Mouse (Mus musculus) E14TG2a.4 (cell line): ENCODE measurements around the gene Bsg.
A peak's percentile ranks its signal among the peaks of the same experiment; 100 is the strongest.

Experiments
- H3K27me3 ChIP-seq: 2 replicates; pipeline ENCODE4 v1.6.1; 2014; ENCODE audit warnings: low read length, control low read depth; ENCODE audit not compliant: insufficient read depth
- H3K36me3 ChIP-seq: 2 replicates; pipeline ENCODE4 v1.6.1; 2014; ENCODE audit warnings: low read length, control low read depth; ENCODE audit not compliant: insufficient read depth
- H3K4me1 ChIP-seq: replicated peaks from 2 replicates; pipeline ENCODE4 v1.6.1; 2014; ENCODE audit warnings: low read depth, low read length, control low read depth
- H3K4me3 ChIP-seq: replicated peaks from 2 replicates; pipeline ENCODE4 v1.5.1; 2014; ENCODE audit warnings: mild to moderate bottlenecking, low read length
- H3K9me3 ChIP-seq: 2 replicates; pipeline ENCODE4 v1.6.1; 2014; ENCODE audit warnings: low read length, control low read depth
- CTCF ChIP-seq: conservative IDR thresholded peaks from 2 replicates; pipeline ENCODE4 v1.5.1; 2014; ENCODE audit warnings: low read length
- NANOG ChIP-seq: IDR thresholded peaks from 2 replicates; pipeline ENCODE4 v1.6.1; 2014; ENCODE audit warnings: borderline replicate concordance, low read length, mixed read lengths
- POU5F1 ChIP-seq: IDR thresholded peaks from 2 replicates; pipeline ENCODE4 v1.6.1; 2014; ENCODE audit warnings: low read length, borderline replicate concordance

Gene Bsg

DNA sequence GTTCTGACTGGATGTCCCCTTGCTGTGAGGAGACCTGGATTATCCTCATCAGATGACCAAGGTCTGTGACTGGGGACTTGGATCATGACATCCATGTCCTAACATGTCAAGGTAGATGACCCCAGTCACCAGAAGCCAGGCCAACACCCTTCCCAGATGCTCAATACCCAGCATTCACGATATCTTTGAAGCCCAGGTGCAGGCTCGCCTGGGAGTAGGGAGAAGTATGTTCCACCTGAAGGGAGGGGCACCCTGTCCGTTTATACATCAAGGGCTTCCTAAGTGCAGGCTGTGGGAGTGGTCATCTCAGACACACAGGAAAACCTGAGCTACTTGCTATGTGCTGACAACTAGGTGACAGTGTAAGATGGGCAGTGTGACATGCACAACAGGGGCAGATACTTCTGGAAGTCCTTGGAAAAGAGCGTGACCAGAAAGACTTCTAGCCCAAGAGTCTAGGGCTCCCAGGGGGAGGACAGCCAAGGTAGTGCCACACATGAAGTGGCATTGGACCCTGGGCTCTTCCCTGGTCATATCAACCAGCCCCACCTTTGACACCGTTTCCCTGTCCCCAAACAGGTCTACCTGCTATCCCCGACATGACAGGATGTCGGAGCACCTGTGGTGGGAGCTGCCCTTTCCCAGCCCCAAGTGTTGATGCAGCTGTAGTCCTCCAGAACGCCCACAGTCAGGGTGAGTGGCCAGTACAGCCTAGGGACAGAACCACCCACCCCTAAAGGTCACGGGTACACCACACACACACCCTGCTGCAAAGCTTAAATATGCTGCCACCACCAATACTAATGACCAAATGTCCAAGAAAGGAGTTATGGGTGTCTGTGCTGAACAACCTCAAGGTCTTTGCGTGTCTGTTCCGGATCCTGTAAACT, 23.4 kb upstream of the Bsg start:
- H3K9me3 ChIP-seq: no peaks in the 10 kb centered on the region
- no peak for TF ChIP-seq CTCF
- no peak for TF ChIP-seq NANOG
- TF ChIP-seq POU5F1: no peak
- peaks cover 35% of the 10 kb centered on the region for H3K36me3 ChIP-seq
- peak overlapping the region; percentile 100 for H3K4me3 ChIP-seq
- H3K4me1 ChIP-seq: peaks cover 75% of the 10 kb centered on the region
- H3K27me3 ChIP-seq: no peaks in the 10 kb centered on the region

DNA sequence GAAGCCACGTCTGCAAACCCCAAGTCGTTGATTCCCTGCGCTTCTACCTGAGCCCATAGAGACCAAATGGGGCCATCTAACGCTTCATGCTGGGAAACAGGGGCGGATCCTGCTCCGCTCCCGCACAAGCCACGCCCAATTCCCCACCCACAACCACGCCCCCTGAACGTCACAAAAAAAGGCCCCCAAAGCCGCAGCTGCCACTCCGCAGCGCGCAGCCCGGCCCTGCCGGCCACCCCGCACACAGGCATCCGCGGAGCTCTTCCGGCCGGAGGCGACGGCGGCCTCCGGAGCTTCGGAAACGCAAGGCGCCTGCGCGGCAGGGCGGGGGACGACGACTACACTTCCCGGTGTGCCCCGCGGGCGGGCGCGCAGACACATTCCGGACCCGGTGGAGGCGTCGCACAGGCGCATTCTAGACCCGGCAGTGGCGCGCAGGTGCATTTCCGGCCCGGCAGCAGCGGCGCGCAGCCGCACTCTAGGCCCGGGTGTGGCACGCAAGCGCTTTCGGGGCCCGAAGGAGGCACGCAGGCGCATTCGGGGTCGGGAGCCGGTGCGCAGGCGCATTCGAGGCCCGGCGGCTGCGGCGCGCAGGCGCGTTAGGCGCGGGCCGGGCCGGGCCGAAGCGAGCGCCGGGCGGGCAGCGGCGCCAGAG, 22.6 kb upstream of the Bsg start, which contains the start of gene Cdc34:
Cdc34 (plus strand) TSS at position 605 of the 655 bp plus-strand sequence.
- TF ChIP-seq CTCF (no peak), NANOG (no peak), POU5F1 (no peak)
- Histone ChIP-seq H3K4me1 (peaks cover 75% of the 10 kb centered on the region), H3K4me3 (peak within 1 kb of the TSS; percentile 100), H3K9me3 (no peaks in the 10 kb centered on the region), H3K36me3 (peaks cover 38% of the 10 kb centered on the region), H3K27me3 (no peaks in the 10 kb centered on the region)

- Histone ChIP-seq H3K4me1 (peaks cover 75% of the 10 kb centered on the region), H3K36me3 (peaks cover 46% of the 10 kb centered on the region), H3K9me3 (no peaks in the 10 kb centered on the region), H3K27me3 (no peaks in the 10 kb centered on the region), H3K4me3 (peak overlapping the region; percentile 100)
- TF ChIP-seq CTCF: no peak
These were observed 21.8 kb upstream of the Bsg start for GRCm38 (mm10) chr10:79682551-79682915.

DNA sequence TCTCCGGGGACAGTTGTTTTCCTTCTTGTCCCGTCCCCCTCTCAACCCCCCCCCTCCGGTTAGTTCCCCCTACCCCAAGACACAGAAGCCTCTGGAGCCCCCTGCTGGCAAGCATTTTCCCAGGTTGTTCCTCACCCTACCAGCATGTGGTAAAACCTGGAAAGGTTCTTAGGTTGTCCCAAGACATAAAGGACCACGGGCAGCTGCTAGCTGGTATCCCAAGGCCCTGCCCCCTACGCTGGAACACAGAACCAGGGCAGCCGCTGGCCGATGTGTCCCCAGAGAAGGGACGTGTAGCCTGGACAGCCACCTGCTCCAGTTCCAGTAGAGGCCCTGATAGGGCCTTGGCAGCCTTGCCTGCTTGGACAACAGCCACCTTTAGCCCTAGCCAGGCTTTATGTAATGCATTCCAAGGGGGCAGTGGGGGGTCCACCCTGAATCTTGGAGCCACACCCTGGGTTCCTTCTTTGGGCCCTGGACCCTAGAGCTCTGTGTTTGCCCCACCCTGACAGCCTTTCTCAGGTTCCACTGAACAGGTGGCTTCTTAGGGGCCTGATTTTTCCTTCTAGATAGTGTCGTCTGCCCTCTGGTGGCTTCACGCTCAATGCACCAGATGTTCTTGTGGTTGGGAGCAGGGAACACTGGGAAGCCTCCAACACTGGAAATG, 21.2 kb upstream of the Bsg start:
- TF ChIP-seq POU5F1 (no peak), CTCF (peak; percentile 38)
- Histone ChIP-seq H3K27me3 (no peaks in the 10 kb centered on the region), H3K4me1 (peaks cover 78% of the 10 kb centered on the region), H3K9me3 (no peaks in the 10 kb centered on the region), H3K36me3 (peaks cover 51% of the 10 kb centered on the region), H3K4me3 (peak overlapping the region; percentile 100)

DNA sequence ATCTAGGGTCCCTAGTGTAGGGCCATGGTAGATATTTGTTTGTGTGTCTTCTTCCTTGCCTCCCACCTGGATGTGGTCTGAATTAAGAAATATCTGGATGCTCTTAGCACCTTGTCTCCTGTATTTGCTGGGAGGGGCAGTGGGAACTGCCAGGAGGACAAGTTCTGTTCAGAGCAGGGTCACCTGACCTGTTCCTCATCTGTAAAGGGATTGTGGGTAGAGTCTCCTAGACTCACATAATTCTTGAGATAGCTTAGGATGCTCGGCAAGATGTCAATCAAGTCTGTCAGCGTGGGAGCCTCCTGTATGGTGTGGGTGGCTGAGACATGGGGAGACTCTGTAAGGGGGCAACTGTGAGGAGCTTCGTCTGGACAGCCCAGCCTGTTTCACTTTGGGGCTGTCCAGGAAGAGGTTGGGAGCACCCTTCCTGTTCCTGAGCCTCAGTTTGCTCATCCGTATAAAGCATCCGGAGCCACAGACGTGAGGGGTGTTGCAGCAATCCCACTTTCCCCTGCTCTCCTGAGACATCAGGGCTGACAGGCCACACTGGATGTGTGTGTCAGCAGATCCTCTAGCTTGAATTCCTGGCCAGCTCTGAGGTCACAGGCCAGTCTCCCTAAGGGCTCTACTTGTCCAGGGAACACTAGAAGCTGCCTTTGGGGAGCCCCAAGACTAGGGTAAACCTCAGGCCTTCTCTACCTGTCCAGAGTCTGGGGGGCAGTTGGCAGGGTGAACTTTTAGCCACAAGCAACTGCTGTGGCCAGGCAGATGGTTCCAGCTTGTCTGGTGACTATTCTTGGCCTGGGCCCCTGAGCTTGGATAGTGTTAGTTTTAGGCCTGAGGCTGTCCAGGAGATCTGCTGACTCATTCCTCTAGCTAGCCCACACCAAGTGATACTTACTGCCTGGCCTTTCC, 20.3 kb upstream of the Bsg start:
- Histone ChIP-seq H3K36me3 (peaks cover 60% of the 10 kb centered on the region), H3K9me3 (no peaks in the 10 kb centered on the region), H3K4me3 (peak overlapping the region; percentile 100), H3K4me1 (peaks cover 84% of the 10 kb centered on the region), H3K27me3 (no peaks in the 10 kb centered on the region)
- TF ChIP-seq POU5F1 (no peak), CTCF (no peak), NANOG (no peak)

- H3K4me3 ChIP-seq: peak overlapping the region; percentile 100
- no peak for TF ChIP-seq NANOG
- no peak for TF ChIP-seq POU5F1
- no peak for TF ChIP-seq CTCF
- H3K36me3 ChIP-seq: peaks cover 68% of the 10 kb centered on the region
- H3K27me3 ChIP-seq: no peaks in the 10 kb centered on the region
- H3K4me1 ChIP-seq: peaks cover 80% of the 10 kb centered on the region
- no peaks in the 10 kb centered on the region for H3K9me3 ChIP-seq
These were observed 19.3 kb upstream of the Bsg start for GRCm38 (mm10) chr10:79684770-79685600.

DNA sequence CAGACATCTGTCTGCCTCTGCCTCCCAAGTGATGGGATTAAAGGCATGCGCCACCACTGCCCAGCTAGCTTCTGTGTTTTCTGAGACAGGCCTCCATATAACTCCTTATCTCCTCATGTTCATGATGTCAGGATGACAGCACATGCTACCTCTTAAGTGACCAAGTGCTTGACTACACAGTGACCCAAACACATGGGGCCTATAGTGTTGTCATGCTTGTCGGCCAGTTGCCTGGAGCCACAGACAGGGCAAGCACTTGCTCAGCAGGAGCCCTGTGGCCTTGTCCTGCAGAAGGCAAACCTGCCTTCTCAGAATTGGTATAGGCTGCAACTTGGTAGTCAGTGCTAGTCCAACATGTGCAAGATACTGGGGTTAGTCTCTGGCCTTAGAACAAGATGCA, 18.1 kb upstream of the Bsg start:
- H3K36me3 ChIP-seq: peaks cover 68% of the 10 kb centered on the region
- no peak for TF ChIP-seq POU5F1
- no peak for TF ChIP-seq NANOG
- no peak for TF ChIP-seq CTCF
- no peaks in the 10 kb centered on the region for H3K9me3 ChIP-seq
- H3K4me1 ChIP-seq: peaks cover 68% of the 10 kb centered on the region
- H3K27me3 ChIP-seq: no peaks in the 10 kb centered on the region
- H3K4me3 ChIP-seq: no peak overlapping the region
